Mouse (Mus musculus): ENCODE measurements around the gene Ogfod3. TPM values are rescaled to one million over a fixed set of nuclear protein-coding genes. Genes with fewer than 3 reads are reported as not detected.

Ogfod3 gene
- total and polyA plus RNA-seq, 3 experiments = 12.3 to 12.7 TPM; not detected in 1

DNA sequence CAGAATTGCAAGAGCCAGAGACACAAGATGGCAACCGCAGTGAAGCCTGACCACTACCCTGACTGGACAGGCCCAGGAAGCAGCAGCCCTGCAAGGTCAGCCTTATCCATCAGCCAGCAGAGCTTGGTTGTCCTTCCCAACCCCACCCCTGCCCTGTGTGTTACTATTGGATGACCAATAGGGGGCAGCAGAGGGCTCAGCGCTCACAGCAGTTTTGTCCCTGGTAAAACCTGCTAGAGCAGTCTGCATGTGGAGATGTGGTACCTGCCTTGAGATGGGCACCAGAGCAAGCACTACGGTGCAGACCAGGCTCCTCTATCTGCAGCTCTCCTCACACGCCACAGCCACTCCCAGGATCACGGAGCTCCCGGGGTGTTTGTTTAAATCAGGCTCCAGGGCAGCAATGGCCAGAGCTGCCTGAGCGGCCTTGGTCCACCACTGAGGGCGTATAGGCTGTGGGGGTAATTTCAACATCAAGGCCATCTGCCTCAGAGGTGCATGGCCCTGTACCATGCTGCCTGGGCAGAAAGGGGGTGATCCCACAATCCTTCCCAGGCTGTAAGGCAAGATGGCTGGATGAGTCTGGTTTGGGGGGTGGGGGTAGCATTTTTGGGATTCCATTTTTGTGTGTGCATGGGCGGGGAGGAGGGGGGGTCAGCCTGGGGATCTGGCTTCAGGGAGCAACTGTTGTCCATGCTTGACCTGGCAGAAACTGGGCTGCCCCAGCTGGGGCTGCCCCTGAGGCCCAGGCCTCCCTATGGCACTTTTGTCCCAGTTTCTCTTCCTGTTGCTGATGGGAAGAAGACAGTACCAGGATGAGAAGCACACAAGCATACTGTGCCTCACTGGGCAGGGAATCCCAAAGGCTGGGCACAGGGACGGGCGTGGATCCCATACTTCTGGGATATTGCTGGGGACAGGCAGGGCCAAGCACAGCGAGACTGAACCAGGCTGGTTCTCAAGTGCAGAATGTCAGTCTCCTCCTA lies 27.9 kb downstream of the Ogfod3 start (continued):
- TF ChIP-seq TBP (IDR thresholded peaks at IDR 0.05; ENCODE audit: low read depth, low read length) (no peak), ZC3H11A (IDR thresholded peaks at IDR 0.05; ENCODE audit: low read depth, low read length) (peak; percentile 59), NELFE (IDR thresholded peaks at IDR 0.05; ENCODE audit: low read depth, low read length) (no peak), GABPA (IDR thresholded peaks at IDR 0.05; ENCODE audit: low read depth, low read length) (no peak)

DNA sequence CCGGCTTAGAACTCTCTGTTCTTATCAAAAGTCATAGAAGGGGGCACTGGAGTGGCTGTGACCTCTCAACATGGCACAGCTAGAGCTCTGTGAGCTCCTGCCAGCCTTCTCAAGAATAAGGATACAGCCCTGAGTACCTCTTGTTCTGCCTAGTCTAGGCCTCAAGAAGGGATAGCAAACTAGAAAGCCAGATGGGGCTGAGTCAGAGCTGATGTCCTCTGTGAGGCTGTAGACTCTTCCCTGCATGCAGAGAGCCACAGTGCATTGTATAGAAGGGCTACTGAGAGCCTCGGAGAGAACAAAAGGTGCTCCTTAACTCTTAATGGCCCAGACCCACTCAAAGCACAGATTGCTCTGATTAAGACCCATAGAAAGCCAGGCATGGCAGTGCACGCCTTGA lies 30.3 kb downstream of the Ogfod3 start:
- H3K36me3 ChIP-seq (ENCODE audit: control insufficient read depth in 1 of 2, insufficient read depth in 2 of 2, low read length in 2 of 2) = no peaks in the 10 kb centered on the region
- no peaks in the 10 kb centered on the region for H3K79me2 ChIP-seq (ENCODE audit: control insufficient read depth, insufficient read depth, low read length, poor library complexity)
- no peaks in the 10 kb centered on the region for H3K9me3 ChIP-seq (replicated peaks; ENCODE audit: insufficient read depth, low read length)
- no peak overlapping the region for H3K27ac ChIP-seq (ENCODE audit: control insufficient read depth, low read depth, low read length)
- H3K9ac ChIP-seq (ENCODE audit: control insufficient read depth, low read depth, low read length, poor library complexity, severe bottlenecking) = no peak overlapping the region
- H3K27me3 ChIP-seq (ENCODE audit: control insufficient read depth in 1 of 2, insufficient read depth in 2 of 2, low read length in 2 of 2) = peaks cover 1 to 7% of the 10 kb centered on the region in 2 experiments; a peak in 3 of 4 replicates
- TF ChIP-seq RCOR1 (IDR thresholded peaks at IDR 0.05; ENCODE audit: low read depth, low read length) (no peak), MEF2A (IDR thresholded peaks at IDR 0.05; ENCODE audit: extremely low read depth, insufficient replicate concordance, low read depth, low read length, poor library complexity, severe bottlenecking) (no peak), TBP (IDR thresholded peaks at IDR 0.05; ENCODE audit: low read depth, low read length) (no peak), POLR2AphosphoS5 (IDR thresholded peaks at IDR 0.05; ENCODE audit: borderline replicate concordance, low read depth, low read length) (no peak), POLR2AphosphoS2 (IDR thresholded peaks at IDR 0.05; ENCODE audit: low read length) (no peak), MYC (IDR thresholded peaks at IDR 0.05; ENCODE audit: low read depth, low read length) (no peak), CHD2 (IDR thresholded peaks at IDR 0.05; ENCODE audit: low read length) (no peak), MAFK (IDR thresholded peaks at IDR 0.05; ENCODE audit: borderline replicate concordance, low read depth, low read length) (no peak), USF1 (IDR thresholded peaks at IDR 0.05; ENCODE audit: low read depth, low read length) (no peak), KAT2A (conservative IDR thresholded peaks at IDR 0.05; ENCODE audit: low read depth, low read length) (no peak)
- DNase-seq (ENCODE audit: low read depth, low spot score) = no peak
- H3K4me3 ChIP-seq (ENCODE audit: control insufficient read depth in 1 of 2, insufficient read depth in 1 of 2, low read depth in 2 of 2, low read length in 2 of 2) = no peak overlapping the region
- no peaks in the 10 kb centered on the region for H3K4me1 ChIP-seq (ENCODE audit: control insufficient read depth in 1 of 2, insufficient read depth in 2 of 2, low read length in 2 of 2)

DNA sequence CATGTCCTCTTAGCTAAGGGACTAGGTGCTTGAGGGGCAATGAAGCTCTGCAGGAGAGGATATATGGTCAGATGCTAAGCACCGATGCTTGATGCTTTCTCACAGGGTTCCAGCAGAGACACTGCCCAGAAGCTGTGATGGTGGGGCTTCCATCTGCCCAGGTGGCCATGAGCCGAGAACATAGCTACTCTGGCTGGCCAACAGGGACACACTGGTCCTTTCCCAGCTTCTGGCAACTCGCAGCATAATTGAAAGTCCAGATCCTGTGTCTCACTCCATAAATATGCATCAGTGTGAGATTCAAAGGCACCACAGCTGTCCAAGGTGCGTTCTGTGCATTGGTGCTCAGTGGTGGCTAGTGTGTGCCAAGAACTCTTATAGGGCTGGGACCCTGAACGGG lies 31.3 kb downstream of the Ogfod3 start:
- TF ChIP-seq BHLHE40 (IDR thresholded peaks at IDR 0.05; ENCODE audit: borderline replicate concordance, low read depth, low read length) (no peak), MYB (IDR thresholded peaks at IDR 0.05; ENCODE audit: low read depth, low read length) (no peak), E2F4 (IDR thresholded peaks at IDR 0.05; ENCODE audit: borderline replicate concordance, low read depth, low read length) (no peak), MAFK (IDR thresholded peaks at IDR 0.05; ENCODE audit: borderline replicate concordance, low read depth, low read length) (no peak), ZKSCAN1 (IDR thresholded peaks at IDR 0.05; ENCODE audit: low read depth, low read length) (no peak), SMC3 (IDR thresholded peaks at IDR 0.05; ENCODE audit: low read depth, low read length) (no peak), MAZ (IDR thresholded peaks at IDR 0.05; ENCODE audit: low read depth, low read length) (no peak), ELF1 (IDR thresholded peaks at IDR 0.05; ENCODE audit: low read depth, low read length) (no peak), MAX (IDR thresholded peaks at IDR 0.05; ENCODE audit: low read length) (no peak), USF1 (IDR thresholded peaks at IDR 0.05; ENCODE audit: low read depth, low read length) (no peak), TAL1 (IDR thresholded peaks at IDR 0.05; ENCODE audit: low read length) (no peak)
- Histone ChIP-seq H3K27ac (ENCODE audit: control insufficient read depth, low read depth, low read length) (no peak overlapping the region), H3K27me3 (ENCODE audit: control insufficient read depth in 1 of 2, insufficient read depth in 2 of 2, low read length in 2 of 2) (peaks cover 1 to 11% of the 10 kb centered on the region in 2 experiments; a peak in 3 of 4 replicates)

More for the DNA sequence above, 31.3 kb downstream of the Ogfod3 start:
- Histone ChIP-seq H3K4me3 (ENCODE audit: control insufficient read depth in 1 of 2, insufficient read depth in 1 of 2, low read depth in 2 of 2, low read length in 2 of 2) (no peak overlapping the region), H3K9ac (ENCODE audit: control insufficient read depth, low read depth, low read length, poor library complexity, severe bottlenecking) (no peak overlapping the region), H3K9me3 (replicated peaks; ENCODE audit: insufficient read depth, low read length) (no peaks in the 10 kb centered on the region), H3K79me2 (ENCODE audit: control insufficient read depth, insufficient read depth, low read length, poor library complexity) (no peaks in the 10 kb centered on the region), H3K4me1 (ENCODE audit: control insufficient read depth in 1 of 2, insufficient read depth in 2 of 2, low read length in 2 of 2) (no peaks in the 10 kb centered on the region), H3K36me3 (ENCODE audit: control insufficient read depth in 1 of 2, insufficient read depth in 2 of 2, low read length in 2 of 2) (no peaks in the 10 kb centered on the region)
- no peak for DNase-seq (ENCODE audit: low read depth, low spot score)
